Mouse (Mus musculus) hindbrain, postnatal 0 days (tissue): ENCODE measurements around the gene Gm20388. TPM values are rescaled to one million over a fixed set of nuclear protein-coding genes. Genes with fewer than 3 reads are reported as not detected.

Experiments
- ATAC-seq: fragments of 200-750 bp; cut with Nextera tagmentation; 2 replicates; pipeline ENCODE4 v1.8.0; 2017; ENCODE audit warnings: mild to moderate bottlenecking, moderate TSS enrichment, moderate library complexity
- DNase-seq: peaks from one replicate; pipeline ENCODE4 v3.0.0-alpha.2; 2015; ENCODE audit warnings: low spot score
- H3K27ac ChIP-seq: fragments of 300-500 bp; sonication (generic); 2 replicates; pipeline ENCODE4 v1.5.1; 2014; ENCODE audit warnings: mild to moderate bottlenecking
- H3K27me3 ChIP-seq: fragments of 300-500 bp; sonication (generic); 2 replicates; pipeline ENCODE4 v1.6.1; 2014; ENCODE audit warnings: low read length, mixed read lengths; ENCODE audit not compliant: insufficient read depth
- H3K36me3 ChIP-seq: fragments of 300-500 bp; sonication (generic); 2 replicates; pipeline ENCODE4 v1.6.1; 2014; ENCODE audit warnings: low read length, mixed read lengths; ENCODE audit not compliant: insufficient read depth
- H3K4me1 ChIP-seq: fragments of 300-500 bp; sonication (generic); 2 replicates; pipeline ENCODE4 v1.6.1; 2014; ENCODE audit warnings: antibody characterized with exemption, low read length, mixed read lengths; ENCODE audit not compliant: insufficient read depth
- H3K4me2 ChIP-seq: fragments of 300-500 bp; sonication (generic); 2 replicates; pipeline ENCODE4 v1.6.1; 2014; ENCODE audit warnings: low read depth, mild to moderate bottlenecking, low read length, moderate library complexity, mixed read lengths
- H3K4me3 ChIP-seq: fragments of 300-500 bp; sonication (generic); 2 replicates; pipeline ENCODE4 v1.5.1; 2014; ENCODE audit warnings: low read length
- H3K9ac ChIP-seq: fragments of 300-500 bp; sonication (generic); replicated peaks from 2 replicates; pipeline ENCODE4 v1.6.1; 2014; ENCODE audit warnings: mild to moderate bottlenecking, low read length, moderate library complexity, mixed read lengths
- H3K9me3 ChIP-seq: fragments of 300-500 bp; sonication (generic); 2 replicates; pipeline ENCODE4 v1.6.1; 2016; ENCODE audit warnings: low read length, mixed read lengths
- CTCF ChIP-seq: IDR thresholded peaks from 2 replicates; pipeline ENCODE4 v1.5.1; 2016; ENCODE audit warnings: antibody characterized with exemption, control low read depth, low read depth
- WGBS: fragments of 180-500 bp; shearing (Covaris S2); extraction: QIAGEN DNeasy Blood & Tissue Kit; methylation state at CpG from one replicate; pipeline ENCODE4 v1.1.7; 2014; 5-methylcytosine and 5-hydroxymethylcytosine counted together
- polyA plus RNA-seq: library from polyadenylated mRNA; unstranded; fragments of >200 nt; fragmentation: Nextera tagmentation; extraction: Ambion mirVana; gene quantifications from 2 replicates; pipeline ENCODE4 v1.2.1, GENCODE M21; 2015
- total RNA-seq: library from RNA; depleted of rRNA; stranded (reverse); fragments of >200 nt; gene quantifications from 2 replicates; pipeline ENCODE4 v1.2.3, GENCODE M21; 2014

Gm20388 gene
- total and polyA plus RNA-seq, 2 experiments from 2014 or later: 71.3 TPM; not detected in 1

DNA sequence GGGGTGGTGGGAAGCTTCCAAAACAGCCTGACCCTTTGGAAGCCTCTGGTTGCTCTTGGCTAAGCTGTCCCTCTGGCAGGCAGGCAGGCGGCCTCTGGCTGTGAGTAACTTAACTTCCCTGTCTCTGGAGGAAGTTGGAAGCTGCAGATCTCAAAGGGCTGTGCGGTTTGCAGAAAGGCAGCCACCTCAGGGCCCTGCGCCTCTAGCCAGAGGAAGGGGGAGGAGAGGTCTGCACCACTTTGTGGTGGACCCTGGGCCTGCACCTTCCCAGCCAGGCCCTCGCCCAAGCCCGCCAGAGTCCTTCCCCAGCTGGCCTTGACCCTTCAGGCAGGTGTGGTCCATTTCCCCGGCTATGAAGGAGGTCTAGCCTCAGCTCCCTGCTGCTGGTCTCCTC is 628.7 kb downstream of the Gm20388 start:
- no peak for TF ChIP-seq CTCF
- DNase-seq (peak; percentile 52), ATAC-seq (no peak)
- H3K27ac ChIP-seq: peak overlapping the region; percentile 92
- H3K4me1 ChIP-seq: peaks cover 40% of the 10 kb centered on the region
- H3K9me3 ChIP-seq: no peaks in the 10 kb centered on the region
- no peaks in the 10 kb centered on the region for H3K27me3 ChIP-seq
- H3K4me3 ChIP-seq: peak overlapping the region; percentile 62; the same call in 1 of the 2 replicates
- H3K4me2 ChIP-seq: peak overlapping the region; percentile 99
- WGBS: 29% methylated on average over 5 of the region's 6 CpGs
- peak overlapping the region; percentile 72 for H3K9ac ChIP-seq
- H3K36me3 ChIP-seq: no peaks in the 10 kb centered on the region

DNA sequence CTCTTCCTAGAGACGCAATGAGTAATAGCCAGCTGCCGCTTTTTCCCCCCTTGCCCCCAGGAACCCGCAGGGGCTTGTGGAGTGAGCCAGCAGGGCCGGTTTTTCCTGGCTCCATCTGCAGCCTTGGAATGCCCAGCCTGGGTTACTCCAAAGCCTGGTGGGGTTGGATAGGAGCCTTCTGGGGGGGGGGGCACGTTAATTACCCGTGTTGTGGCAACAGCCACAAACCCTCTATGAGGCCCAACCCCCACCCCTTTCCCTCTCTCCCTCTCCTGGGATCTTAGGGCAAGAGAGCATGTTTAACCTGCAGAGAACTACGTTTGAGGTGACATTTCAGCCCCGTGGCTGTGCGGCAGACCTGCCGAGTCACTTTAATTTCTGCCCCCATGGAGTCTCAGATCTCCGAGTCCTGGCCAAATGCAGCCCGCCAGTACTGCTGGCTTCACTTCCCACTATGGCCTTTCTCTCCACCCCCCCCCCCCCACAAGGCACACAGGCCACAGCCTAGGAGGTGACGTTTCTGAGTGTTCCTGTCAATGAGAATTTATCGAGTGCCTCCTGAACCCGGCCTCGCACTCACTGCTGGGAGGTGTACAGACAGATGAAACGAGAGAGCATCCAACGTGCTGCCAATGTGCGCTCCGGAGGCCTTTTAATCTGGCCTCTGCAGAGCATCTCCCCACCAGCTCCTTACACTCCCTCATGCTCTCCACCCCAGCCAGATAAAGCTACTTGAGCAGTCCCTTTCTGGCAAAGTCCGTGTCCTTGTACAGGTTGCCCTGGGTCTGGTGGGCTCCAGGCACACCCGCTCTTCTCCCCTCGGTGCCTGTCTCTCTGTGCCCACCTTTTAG is 629.4 kb downstream of the Gm20388 start:
- ATAC-seq: no peak
- no peaks in the 10 kb centered on the region for H3K36me3 ChIP-seq
- H3K9ac ChIP-seq: 0 out of 2 replicates have a peak overlapping the region, but pooled peaks have one; percentile 17
- H3K4me3 ChIP-seq: no peak overlapping the region
- H3K9me3 ChIP-seq: no peaks in the 10 kb centered on the region
- H3K4me2 ChIP-seq: peak overlapping the region; percentile 99; the same call in 1 of the 2 replicates
- DNase-seq: peak; percentile 60
- 28% methylated on average over 23 of the region's 23 CpGs for WGBS
- peaks cover 34% of the 10 kb centered on the region for H3K4me1 ChIP-seq
- no peaks in the 10 kb centered on the region for H3K27me3 ChIP-seq
- no peak for TF ChIP-seq CTCF
- H3K27ac ChIP-seq: peak overlapping the region; percentile 92

GRCm38 (mm10) chr8:120542995-120543394 is 632.4 kb downstream of the Gm20388 start:
- Histone ChIP-seq H3K4me3 (no peak overlapping the region), H3K4me2 (no peak overlapping the region), H3K27me3 (no peaks in the 10 kb centered on the region), H3K9me3 (no peaks in the 10 kb centered on the region), H3K4me1 (peaks cover 25% of the 10 kb centered on the region), H3K36me3 (no peaks in the 10 kb centered on the region), H3K9ac (no peak overlapping the region), H3K27ac (no peak overlapping the region)
- WGBS: 36% methylated on average over 13 of the region's 13 CpGs
- TF ChIP-seq CTCF: no peak
- ATAC-seq (no peak), DNase-seq (no peak)

DNA sequence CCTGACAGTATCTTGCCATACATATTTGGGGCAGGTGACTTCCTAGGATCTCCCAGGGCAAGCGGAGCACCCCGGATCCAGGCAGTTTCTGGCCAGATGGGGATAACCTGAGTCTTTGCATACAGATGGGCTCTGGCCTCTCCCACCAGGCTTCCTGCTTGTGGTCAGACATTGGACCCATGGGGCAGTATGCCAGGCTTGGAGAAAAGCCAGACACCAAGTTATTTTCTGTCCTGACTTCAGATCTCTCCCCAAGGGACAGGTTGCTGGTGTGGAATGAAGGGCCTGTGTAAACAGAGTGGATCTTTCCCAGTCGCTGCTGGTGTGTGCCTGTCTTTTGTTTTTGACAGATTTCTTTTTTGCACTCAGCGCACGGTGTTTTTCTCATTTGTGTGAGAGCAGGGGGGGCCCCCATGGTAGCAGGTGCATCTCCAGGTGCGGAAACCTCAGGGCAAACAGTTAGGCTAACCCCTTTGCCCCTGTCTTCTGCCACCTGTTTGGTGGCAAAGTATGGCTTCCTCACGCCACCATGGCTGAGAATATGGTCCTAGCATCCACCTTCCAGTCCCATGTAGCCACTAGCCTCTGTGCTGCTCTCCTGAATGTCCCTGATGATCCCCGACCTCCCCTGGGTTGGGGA is 632.9 kb downstream of the Gm20388 start:
- peaks cover 21% of the 10 kb centered on the region for H3K4me1 ChIP-seq
- WGBS: 52% methylated on average over 8 of the region's 8 CpGs
- DNase-seq: peak; percentile 56
- H3K9me3 ChIP-seq: no peaks in the 10 kb centered on the region
- TF ChIP-seq CTCF: no peak
- H3K36me3 ChIP-seq: no peaks in the 10 kb centered on the region
- H3K27me3 ChIP-seq: no peaks in the 10 kb centered on the region
- no peak for ATAC-seq
- H3K27ac ChIP-seq: no peak overlapping the region
- no peak overlapping the region for H3K4me2 ChIP-seq
- no peak overlapping the region for H3K9ac ChIP-seq
- H3K4me3 ChIP-seq: no peak overlapping the region

DNA sequence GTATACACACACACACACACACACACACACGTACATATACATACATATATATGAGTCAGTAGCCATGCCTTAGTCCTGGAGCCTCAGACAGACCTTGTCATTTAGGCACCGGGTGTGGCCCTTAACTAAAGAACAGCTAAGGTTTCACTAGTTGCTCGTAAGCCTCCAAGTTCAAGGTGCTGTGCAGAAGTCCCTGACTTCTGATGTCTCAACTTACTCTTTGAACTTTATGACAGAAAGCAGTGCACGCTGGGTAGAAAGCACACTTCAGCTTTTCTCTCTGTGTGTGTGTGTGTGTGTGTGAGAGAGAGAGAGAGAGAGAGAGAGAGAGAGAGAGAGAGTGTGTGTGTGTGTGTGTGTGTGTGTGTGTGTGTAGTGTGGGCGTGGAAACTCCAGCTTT is 633.5 kb downstream of the Gm20388 start:
- no peaks in the 10 kb centered on the region for H3K36me3 ChIP-seq
- 95% methylated on average over 5 of the region's 5 CpGs for WGBS
- no peak overlapping the region for H3K27ac ChIP-seq
- H3K4me2 ChIP-seq: no peak overlapping the region
- H3K27me3 ChIP-seq: no peaks in the 10 kb centered on the region
- ATAC-seq (no peak), DNase-seq (no peak)
- H3K4me1 ChIP-seq: peaks cover 19% of the 10 kb centered on the region
- H3K4me3 ChIP-seq: no peak overlapping the region
- H3K9me3 ChIP-seq: no peaks in the 10 kb centered on the region
- TF ChIP-seq CTCF: no peak
- H3K9ac ChIP-seq: no peak overlapping the region

GRCm38 (mm10) chr8:120547562-120547961 is 636.9 kb downstream of the Gm20388 start:
- Histone ChIP-seq H3K9ac (0 out of 2 replicates have a peak overlapping the region, but pooled peaks have one; percentile 35), H3K4me2 (no peak overlapping the region)
- TF ChIP-seq CTCF: no peak

More at GRCm38 (mm10) chr8:120547562-120547961, 636.9 kb downstream of the Gm20388 start:
- H3K36me3 ChIP-seq: no peaks in the 10 kb centered on the region
- no peak for ATAC-seq
- DNase-seq: no peak
- H3K27ac ChIP-seq: no peak overlapping the region; the same call in 1 of the 2 replicates
- H3K4me1 ChIP-seq: peaks cover 43% of the 10 kb centered on the region
- H3K27me3 ChIP-seq: no peaks in the 10 kb centered on the region
- H3K4me3 ChIP-seq: no peak overlapping the region
- no peaks in the 10 kb centered on the region for H3K9me3 ChIP-seq
- 70% methylated on average over 9 of the region's 9 CpGs for WGBS
